Mouse (Mus musculus): Measurements from ENCODE around the gene Plekha7.

Gene Plekha7

DNA sequence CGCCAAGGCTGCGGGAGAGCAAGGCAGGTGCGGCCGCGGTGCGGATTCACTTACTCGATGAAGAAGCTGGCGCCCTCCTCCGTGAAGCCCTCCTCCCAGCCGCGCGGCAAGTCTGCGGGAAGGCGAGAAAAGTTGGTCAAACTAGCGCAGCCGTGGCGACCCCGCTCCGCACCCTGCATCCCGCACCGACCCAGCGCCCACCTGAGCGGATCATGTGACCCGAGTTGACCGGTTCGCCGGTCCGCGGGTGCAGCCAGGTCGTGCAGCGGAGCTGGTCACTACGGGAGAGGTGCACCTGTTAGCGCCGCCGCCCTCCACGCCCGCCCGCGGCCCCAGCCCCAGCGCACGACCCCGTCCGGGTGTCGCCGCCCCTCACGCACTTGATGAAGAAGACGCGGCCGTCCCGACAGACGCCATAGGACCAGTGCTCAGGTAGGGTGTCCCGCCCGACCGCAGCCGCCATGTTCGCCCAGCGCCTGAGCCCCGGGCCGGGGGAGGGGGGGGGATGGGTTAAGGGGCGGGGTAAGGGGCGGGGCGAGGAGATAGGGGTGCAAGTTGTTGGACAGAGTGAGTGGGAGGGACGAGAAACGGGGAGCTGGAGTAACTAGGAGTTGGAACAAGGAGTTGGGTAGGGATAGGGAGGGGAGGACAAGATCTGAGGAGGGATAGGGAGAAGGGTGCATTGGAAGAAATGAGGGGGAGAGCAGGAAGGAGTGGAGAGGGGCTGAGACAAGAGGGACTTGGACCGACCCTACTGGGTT lies at the start of gene Plekha7:
Plekha7 (minus strand) TSS at position 506 of the 761 bp plus-strand sequence.
- peak in 1 of 2 experiments; percentile 37 for DNase-seq (ENCODE audit: low spot score in 2 of 2)

DNA sequence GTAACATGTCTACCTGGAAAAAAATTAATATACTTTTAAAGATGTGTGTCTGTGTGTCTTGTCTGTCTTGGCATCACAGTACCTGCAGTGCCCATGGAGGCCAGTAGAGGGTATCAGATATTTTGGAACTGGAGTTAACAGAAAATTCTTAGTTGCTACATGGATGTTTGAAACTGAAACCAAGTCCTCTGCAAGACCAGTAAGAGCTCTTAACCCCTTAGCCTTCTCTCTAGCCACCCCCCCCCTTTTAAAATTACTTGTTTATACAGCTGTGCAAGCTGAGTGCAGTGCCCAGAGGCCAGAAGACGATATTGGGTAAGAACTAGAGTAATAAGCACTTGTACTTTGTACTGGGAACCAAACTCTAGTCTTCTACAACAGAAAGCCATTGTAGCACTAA lies 28.1 kb upstream of the Plekha7 start:
- DNase-seq (ENCODE audit: low spot score in 2 of 2): peak in 1 of 2 experiments; percentile 60

DNA sequence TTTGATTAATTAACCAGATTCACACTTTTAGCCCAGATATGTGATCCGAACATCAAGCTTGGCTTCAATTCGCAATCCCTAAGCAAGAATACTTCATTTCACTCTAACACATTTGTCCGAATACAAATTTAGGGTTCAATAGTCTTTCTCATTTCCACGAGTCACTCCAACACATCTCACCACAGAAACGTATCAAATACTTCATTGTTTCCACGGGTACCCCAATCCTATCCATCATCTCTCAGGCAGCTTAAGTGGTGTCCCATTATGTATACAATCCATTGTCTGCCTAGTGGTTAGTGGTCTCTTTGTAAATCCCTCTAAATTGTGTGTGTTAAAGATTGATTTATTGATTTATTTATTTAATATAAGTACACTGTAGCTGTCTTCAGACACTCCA lies 27.0 kb upstream of the Plekha7 start:
- no peak for DNase-seq (ENCODE audit: low spot score in 2 of 2)

DNA sequence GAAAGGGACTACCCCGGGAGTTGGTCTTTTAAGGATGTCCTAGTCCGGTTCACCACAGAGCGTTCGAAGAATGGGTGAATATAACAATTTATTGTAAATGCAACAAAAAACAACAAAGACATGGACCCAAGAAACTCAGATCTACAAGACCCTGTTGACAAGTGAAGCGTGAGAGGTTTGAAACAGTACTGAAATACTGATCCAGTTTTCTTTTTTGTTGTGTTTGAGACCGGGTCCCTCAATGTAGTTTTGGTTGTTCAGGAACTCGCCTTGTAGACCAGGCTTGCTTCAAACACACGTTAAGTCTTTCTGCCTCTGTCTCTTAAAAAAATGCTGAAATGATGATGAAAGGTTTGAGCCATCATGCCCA lies 26.5 kb upstream of the Plekha7 start:
- no peak for DNase-seq (ENCODE audit: low spot score in 2 of 2)

DNA sequence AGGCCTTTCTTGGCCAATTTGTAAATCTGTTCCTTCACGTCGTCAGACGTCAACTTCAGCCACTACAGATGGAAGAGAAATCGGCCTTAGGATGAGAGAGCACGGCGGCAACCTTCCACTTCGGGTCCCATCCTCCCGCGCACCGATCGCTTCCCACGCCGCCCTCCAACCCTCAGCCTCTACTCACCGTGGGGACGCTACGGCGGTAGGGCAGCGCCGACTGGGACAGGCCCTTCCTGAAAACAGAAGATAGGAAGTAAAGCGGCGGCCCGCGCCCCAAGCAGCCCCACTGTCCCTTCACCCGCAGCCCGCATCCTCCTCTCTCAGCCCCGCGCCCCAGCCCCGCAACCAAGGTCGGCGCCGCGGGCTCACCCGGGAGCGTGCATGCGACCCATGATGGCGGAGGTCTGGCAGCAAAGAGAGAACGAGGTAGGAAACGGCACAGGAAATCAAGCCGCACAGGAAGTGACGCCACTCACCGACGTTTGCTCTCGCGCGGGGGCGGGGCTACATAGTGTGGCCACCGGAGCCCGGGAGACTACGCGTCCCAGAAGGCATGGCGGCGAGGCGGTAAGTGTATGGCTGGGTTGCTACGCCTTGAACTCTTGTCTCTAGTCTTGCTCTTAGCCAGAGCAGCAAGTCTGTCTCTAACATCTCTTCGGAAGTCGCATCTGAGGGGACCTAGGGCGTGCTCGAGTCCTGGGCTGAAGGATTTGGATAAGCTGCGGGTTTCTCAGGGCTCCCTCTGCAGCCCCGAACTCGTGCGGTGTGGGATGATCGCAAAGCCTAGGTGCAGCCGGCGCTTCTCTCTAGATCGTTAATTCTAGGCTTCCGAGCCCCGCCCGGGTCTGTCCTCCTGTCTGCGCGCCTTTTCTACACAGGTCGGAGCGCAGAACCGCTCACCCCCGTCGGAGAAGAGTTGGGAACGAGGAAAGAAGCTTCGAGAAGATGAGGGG lies 25.8 kb upstream of the Plekha7 start, which contains the start of gene Rps13:
Rps13 (minus strand) TSS at position 483 of the 956 bp plus-strand sequence.
- DNase-seq (ENCODE audit: low spot score in 2 of 2): peak; percentile 94 to 97

DNA sequence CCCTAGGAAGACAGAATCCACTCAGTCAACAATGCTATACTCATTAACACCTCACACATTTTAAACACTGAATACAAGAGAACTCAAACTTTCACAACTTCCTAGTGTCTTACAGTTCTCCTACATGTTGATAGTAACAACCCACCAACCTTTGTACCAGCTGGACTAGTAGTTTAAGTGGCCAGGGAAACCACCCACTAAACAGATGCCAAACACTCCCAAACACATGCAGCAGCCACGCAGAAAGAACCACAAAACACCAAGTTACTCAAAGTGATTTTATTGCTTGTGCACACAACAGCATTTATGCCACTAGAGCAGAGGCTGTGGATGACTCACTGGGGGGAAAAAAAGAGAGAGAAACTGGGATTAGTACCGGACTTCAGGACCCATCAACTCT lies 23.1 kb upstream of the Plekha7 start:
- DNase-seq (ENCODE audit: low spot score in 2 of 2): no peak

DNA sequence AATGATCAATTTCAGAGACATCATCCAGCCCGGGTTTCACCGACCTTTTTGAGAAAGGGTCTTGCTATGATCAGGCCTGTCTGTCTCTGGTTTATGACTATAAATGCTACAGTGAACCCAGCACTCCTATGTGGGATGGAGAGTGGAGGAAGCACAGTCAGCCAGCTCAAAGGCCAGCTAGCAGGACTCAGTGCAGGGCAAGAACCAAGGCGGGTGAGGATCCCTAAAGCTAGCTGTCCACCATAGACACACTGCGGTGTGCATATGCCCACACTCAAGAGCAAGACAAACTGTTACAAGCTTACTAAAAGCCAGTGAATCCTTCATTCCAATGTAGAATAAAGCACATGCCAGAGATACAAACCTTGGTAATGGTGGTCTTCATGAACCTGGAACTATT lies 21.7 kb upstream of the Plekha7 start:
- DNase-seq (ENCODE audit: low spot score in 2 of 2): no peak

DNA sequence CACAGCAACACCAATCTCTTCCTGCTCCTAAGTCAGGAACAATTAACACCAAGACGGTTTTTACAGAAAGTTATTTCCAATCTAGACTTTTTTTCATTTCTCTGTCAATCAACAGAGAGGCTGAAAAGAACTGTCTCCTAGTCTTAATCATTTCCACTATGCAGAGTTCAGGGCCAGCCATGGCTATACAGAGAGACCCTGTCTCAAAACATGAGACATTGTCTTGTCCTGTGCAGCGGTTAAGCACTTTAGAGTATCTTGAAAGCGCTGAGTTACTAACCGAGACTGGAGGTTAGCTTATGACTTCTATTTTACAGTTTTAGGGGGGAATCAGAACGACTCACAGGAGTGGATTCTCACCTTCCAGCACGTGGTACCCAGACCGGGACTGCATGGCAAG lies 20.6 kb upstream of the Plekha7 start:
- DNase-seq (ENCODE audit: low spot score in 2 of 2): no peak

DNA sequence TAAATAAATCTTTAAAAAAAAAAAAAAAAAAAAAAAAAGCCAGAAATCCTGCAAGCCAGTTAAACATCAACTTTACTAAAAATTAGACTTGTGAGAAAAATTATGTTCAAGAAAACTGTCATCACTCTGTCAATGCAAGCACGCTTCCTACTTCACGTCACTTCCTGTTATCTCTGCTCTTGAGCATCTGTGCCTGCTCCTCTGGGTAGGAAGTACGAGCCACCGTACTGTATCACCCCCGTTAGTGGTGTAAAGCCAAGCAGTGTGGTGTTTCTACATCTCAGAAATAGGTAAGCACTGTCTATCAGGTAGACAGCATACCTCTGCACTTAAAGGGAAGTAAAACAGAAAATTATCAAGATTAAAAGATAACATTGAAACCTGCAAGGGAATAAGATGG lies 19.7 kb upstream of the Plekha7 start:
- no peak for DNase-seq (ENCODE audit: low spot score in 2 of 2)

DNA sequence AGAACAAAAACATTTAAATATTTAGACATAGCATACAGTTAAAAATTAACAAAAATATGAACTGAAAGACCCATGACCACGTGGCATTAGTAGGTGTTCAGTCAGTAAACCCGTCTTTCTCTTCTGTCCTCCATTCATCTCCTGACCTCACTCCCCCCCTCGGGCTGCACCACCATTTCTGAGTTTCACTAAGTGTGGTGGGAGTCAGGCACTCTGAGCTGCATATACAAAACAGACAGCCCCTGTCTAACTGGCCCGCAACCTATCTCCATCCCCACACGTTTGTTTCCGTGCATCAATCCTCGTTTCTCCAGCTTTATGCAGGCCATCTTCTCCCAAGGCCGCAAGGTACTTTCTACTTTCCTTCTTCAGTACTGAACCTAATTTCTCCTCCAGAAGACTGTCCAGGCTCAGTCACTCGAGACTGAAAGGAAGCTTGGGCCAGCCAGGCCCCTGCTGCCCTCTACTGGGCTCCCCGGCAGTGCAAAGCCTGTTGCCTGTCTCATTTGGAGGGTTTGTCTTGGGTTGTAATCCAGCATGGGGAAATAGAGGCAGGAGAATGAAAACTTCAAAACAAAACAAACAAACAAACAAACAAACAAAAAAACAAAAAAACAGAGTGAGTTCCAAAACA lies 15.3 kb upstream of the Plekha7 start:
- peak; percentile 61 to 81 for DNase-seq (ENCODE audit: low spot score in 2 of 2)

DNA sequence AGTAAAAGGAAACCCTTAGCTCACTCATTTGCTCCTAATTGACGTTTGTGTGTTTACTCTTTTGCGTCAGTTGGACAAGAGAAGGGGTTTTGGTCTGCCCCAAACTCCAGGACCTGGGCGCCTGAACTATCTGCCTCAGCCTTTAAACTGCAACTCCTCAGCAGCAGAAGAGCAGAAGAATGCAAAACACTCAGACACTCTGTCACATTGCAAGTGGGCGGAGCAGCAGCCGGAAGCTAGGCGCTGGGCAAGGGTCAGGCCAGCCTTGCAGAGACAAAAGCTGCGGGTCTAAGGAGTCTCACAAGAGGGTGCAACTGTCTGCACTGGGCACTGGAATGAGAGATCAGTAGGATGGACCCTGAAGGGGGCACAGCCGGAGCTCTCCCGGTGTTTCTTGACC lies 1.3 kb upstream of the Plekha7 start:
- no peak for DNase-seq (ENCODE audit: low spot score in 2 of 2)

DNA sequence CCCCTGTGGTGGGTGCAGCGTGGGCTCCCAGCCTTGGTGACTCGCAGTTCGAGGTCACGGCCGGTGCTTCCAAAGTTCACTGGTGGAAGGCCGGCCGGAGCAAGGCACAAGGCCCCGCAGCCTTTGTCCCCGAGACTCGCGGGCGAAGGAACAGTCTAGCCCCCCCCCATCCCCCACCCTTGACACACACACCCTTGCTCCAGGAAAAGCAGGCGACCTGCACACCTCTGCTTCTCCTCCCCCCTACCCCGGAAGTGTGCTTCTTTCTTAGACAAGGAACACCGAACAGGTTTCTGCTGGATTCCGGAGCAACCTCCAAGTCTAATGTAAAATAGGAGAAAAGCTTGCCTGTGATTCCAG lies 436 bp upstream of the Plekha7 start:
- DNase-seq (ENCODE audit: low spot score in 2 of 2): no peak

DNA sequence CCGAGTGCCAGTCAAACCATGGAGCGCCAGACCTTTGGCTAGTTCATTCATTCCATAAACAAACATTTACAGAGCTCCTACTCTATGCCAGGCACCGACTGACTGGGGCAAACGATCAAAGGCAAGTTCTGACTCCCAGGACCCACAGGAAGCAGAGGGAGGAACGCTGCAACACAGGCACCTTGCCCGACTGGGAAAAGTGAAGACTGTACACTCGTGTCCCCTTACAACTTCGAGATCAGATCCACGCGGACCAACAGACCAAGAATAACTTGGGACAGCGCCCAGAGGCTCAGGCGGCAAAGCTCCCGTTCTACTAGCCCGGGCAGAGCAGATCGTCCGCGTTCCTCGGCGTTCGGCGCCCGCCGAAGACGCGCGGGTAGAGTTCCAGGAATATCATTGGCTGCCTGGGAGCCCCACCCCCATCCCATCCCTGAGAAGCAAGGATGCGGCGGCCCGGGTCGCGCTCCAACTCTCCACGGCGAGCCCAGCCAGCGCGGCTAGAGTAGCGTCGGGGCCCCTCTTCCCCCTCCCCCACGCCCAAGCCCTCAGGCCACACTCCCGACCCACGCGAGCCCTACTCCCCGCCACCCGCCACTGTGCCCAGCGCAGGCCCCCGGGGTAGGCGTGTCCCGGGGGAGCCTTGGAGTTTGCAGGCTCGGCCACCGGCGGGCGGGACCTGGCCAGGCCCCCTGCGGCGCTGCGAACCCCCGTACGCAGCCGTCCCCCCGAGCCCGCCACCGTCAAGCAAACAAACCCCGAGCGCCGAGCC lies 891 bp downstream of the Plekha7 start:
- peak; percentile 44 to 75 for DNase-seq (ENCODE audit: low spot score in 2 of 2)

DNA sequence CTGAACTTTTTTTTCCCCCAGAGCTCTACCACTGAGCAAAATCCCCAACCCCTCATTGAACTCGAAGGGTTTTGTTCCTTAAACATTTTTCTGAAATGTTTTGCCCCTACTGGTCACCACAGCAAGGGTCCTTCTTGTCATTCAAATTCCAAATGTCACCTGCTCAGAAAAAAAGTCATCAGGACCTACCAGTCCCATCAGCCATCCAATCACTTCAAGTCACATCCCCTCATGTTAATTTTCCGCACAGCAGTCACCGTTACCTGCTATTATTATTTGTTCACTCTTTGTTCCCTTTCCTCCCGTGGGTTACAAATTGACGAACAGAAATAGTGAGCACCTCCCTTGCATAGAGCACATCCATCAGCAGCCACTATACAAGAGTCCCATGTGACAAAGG lies 1.6 kb downstream of the Plekha7 start:
- DNase-seq (ENCODE audit: low spot score in 2 of 2): no peak

DNA sequence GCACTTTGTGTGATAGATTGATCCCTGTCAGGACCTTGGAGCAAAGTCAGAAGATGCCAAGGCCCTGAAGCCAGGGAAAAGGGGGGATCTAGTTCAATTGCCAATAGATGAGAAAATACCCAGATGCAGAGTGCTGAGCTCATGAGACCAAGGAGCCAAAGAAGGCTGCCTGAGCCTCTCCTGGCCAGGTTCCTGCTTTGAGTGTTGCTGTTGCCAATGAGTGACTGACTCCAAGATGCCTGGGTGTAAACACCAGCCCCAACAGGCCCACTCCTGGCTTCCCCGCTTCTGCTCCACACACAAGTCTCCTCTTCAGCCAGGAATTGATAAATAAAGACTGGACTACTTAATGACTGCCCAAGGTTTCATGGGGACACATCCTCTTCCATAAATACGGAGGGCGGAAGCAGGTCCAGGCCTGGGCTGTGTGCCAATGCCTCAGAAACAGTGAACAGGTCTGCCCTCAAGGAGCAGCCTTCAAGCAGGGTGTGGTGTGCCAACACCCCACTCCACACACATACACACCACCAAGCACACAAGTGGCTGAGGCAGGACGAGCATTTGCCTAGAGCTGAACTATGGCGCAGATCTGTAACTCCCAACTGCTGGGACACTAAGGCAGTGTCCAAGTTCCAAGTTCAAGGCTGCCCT lies 6.4 kb downstream of the Plekha7 start:
- peak in 1 of 2 experiments; percentile 11 for DNase-seq (ENCODE audit: low spot score in 2 of 2)

DNA sequence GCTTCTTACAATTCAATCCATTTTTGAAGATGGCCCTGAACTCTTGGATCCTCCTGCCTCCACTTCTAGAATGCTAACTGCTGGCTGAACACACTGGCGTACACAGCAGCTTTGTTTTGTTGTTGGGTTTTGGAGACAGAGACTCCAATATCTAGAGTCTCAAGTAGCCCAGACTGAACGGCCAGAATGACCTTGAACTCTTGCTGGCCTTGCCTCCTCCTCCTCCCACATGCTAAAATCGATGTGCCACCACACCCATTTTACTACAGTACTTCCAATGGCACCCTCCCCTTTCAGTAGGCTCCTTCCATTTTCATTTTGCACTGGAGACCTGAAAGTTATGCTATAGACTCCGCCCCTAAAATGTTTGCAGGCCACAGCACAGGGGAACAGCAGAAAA lies 7.0 kb downstream of the Plekha7 start:
- DNase-seq (ENCODE audit: low spot score in 2 of 2): no peak

DNA sequence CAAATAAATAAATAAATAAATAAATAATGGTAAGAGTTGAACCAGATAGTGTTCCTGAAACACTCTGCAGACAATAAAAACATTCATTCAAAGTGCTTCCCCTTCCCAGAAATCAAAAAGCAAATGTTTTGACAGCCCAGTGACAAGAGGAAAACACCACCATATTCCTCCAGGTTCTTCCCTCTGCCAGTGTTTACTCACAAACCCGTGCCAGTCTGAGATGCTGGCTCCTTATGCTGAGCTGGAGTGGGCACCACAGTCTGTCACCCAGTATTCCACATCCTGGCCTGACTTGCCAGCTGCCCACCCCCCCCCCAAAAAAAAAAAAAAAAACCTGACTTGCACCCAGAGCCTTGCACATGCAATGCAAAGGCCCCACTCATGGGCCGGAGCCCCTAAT lies 9.3 kb downstream of the Plekha7 start:
- no peak for DNase-seq (ENCODE audit: low spot score in 2 of 2)

DNA sequence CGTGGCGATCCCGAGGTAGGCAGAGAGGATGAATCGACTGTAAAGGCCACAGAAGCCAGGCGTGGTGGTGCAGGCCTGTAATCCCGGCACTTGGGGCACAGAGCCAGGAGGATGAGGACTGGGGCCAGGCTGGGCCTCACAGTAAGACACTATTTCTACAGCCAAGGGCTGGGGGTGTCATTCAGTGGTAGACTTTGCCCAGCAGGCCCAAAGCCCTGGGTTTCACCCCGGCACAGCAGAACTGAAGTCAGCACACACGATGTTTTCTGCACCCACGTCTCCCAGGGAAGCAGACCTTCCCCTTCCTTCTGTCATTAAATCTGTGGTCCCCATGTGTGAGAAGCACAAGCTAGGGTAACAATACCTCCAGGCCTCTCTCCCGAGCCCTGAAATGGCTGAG lies 9.8 kb downstream of the Plekha7 start:
- DNase-seq (ENCODE audit: low spot score in 2 of 2): peak in 1 of 2 experiments; percentile 62

DNA sequence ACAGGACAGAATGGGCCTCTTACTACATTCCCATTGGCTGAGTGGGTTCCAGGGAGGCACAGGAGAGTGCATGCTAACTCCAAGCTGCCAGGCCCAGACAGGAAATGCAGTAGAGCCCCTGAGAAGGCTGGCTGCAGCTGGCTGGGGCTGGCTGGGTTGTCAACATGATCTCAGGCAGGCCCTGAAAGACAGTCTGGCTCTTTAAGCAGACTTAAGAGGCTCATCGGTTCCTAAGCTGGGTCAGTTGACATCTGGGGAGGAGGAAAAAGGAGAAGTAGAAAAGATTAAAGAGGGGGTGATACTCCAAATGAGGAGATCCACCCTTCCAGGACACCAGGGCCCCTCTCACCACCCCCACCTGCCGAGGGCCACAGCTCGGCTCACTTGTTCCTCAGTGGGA lies 13.2 kb downstream of the Plekha7 start:
- no peak for DNase-seq (ENCODE audit: low spot score in 2 of 2)

DNA sequence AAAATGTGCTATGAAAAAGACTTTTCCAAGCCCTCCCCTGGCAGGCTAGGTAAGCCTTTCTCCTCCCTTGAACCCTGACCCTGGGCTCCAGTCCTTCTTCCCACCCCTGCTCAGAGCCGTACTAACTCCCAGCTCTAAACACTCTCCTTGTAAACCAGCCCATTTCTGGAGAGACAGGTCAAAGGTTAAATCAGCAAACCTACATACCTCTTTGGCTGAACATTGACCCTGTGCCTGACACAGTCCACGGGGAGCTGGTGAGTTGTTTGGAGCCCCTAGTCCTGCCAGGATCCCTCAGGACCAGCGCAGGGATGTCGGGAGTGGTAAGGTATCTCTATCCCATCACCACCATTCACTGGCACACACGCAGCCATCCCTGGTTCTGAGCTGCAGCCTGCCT lies 15.8 kb downstream of the Plekha7 start:
- no peak for DNase-seq (ENCODE audit: low spot score in 2 of 2)

DNA sequence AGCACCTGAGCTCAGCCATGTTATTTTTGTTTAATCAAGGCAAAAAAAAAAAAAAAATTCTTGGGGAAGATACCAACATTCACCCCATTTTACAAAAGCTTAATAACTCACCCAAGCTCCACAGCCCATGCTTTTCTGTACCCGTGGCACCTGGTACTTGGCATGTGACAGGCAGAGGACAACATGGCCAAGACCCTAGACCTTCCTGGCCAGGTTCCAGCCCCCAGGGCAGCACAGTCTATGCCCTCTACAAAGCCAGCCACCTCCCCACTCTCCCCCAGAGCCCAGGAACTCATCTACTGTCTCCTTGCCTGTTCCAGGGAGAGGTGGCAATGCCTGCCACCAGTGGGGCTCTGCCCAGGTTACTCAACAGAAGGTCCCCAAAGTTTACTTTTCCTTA lies 17.6 kb downstream of the Plekha7 start:
- no peak for DNase-seq (ENCODE audit: low spot score in 2 of 2)
